Mouse (Mus musculus): ENCODE measurements at regions not wholly inside any gene's neighbourhood (a gene's known extent, or its start where the extent isn't known, plus 50 kb on each side); places are given as distances from the start of the nearest gene placed in this dataset.

GRCm38 (mm10) chr4:114665684-114666083 lies 155.8 kb upstream of the Gm12830 start:
- DNase-seq: peak; percentile 85

GRCm38 (mm10) chr4:114666238-114666978 lies 155.1 kb upstream of the Gm12830 start:
- no peak for DNase-seq

GRCm38 (mm10) chr4:114666979-114667328 lies 154.6 kb upstream of the Gm12830 start:
- no peak for DNase-seq

GRCm38 (mm10) chr4:114672096-114672720 lies 149.3 kb upstream of the Gm12830 start:
- DNase-seq: no peak

GRCm38 (mm10) chr4:114676908-114677898 lies 144.3 kb upstream of the Gm12830 start:
- no peak for DNase-seq

- no peak for DNase-seq
Observed at GRCm38 (mm10) chr4:114678053-114678941, 143.2 kb upstream of the Gm12830 start.

- DNase-seq: no peak
Observed at GRCm38 (mm10) chr4:114680360-114680759, 141.2 kb upstream of the Gm12830 start.

- no peak for DNase-seq
Observed at GRCm38 (mm10) chr4:114682955-114683354, 138.6 kb upstream of the Gm12830 start.

- DNase-seq: no peak
Observed at GRCm38 (mm10) chr4:114683696-114684095, 137.8 kb upstream of the Gm12830 start.

GRCm38 (mm10) chr4:114684844-114685382 lies 136.6 kb upstream of the Gm12830 start:
- DNase-seq: no peak

- peak; percentile 20 for DNase-seq
Observed at GRCm38 (mm10) chr4:114685454-114685853, 136.1 kb upstream of the Gm12830 start.

- no peak for DNase-seq
Observed at GRCm38 (mm10) chr4:114686091-114686490, 135.4 kb upstream of the Gm12830 start.

- no peak for DNase-seq
Observed at GRCm38 (mm10) chr4:114688356-114688972, 133.1 kb upstream of the Gm12830 start.

GRCm38 (mm10) chr4:114688973-114689371 lies 132.6 kb upstream of the Gm12830 start:
- DNase-seq: peak; percentile 8

GRCm38 (mm10) chr4:114705586-114705985 lies 115.9 kb upstream of the Gm12830 start:
- no peak for DNase-seq

- no peak for DNase-seq
Observed at GRCm38 (mm10) chr4:114710182-114710909, 111.2 kb upstream of the Gm12830 start.

GRCm38 (mm10) chr4:114711082-114711481 lies 110.4 kb upstream of the Gm12830 start:
- DNase-seq: no peak

- no peak for DNase-seq
Observed at GRCm38 (mm10) chr4:114712005-114712665, 109.4 kb upstream of the Gm12830 start.

GRCm38 (mm10) chr4:114712921-114713527 lies 108.5 kb upstream of the Gm12830 start:
- no peak for DNase-seq
